ENCODE assay signal across 12 mouse cellular contexts in the genomic region with DNA sequence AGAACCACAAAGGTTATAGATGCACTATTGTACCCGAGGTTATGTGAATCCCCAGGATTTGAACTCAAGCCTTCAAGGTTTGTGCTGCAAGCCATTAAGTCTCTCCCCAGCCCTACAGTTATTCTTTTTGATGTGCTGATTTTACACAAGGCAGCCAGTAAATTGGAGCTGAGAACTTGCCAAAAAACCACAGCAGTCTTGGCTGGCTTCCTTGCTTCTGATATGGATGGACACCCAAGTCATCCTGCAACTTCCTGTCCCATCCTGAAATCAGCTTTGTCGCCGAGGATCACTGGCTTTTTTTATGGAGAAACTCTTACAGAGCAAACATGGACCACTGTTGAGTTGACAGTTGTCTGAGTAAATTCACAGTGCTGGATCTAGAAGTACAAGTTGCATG. TPM values are rescaled to one million over a fixed set of nuclear protein-coding genes. Genes with fewer than 3 reads are reported as not detected.
"Had no signal": no experiment of that assay in that cellular context is flagged by ENCODE, and none has a peak within 500 bp of the region (broad histone marks: within the 10 kb centered on the region; RNA-seq: fewer than 3 reads in every experiment).

No protein-coding gene starts in this region.

- H3K9ac ChIP-seq: kidney, embryonic 15.5 days; limb, embryonic 12.5 days; liver, embryonic 15.5 days; midbrain, embryonic 13.5 days; neural tube, embryonic 12.5 days had no signal

- H3K4me3 ChIP-seq: kidney, embryonic 15.5 days; left cerebral cortex, adult 2 months; limb, embryonic 12.5 days; liver, embryonic 15.5 days; midbrain, embryonic 13.5 days; neural tube, embryonic 12.5 days had no signal

- H3K9me3 ChIP-seq: kidney, embryonic 15.5 days; limb, embryonic 12.5 days; liver, embryonic 15.5 days; midbrain, embryonic 13.5 days; neural tube, embryonic 12.5 days had no signal

- H3K27me3 ChIP-seq: kidney, embryonic 15.5 days; limb, embryonic 12.5 days; liver, embryonic 15.5 days; midbrain, embryonic 13.5 days had no signal

- H3K4me1 ChIP-seq: liver, embryonic 15.5 days had no signal

- ATAC-seq: inflammation-experienced regulatory T-cells, adult 6 months; intestine, postnatal 0 days; midbrain, embryonic 13.5 days had no signal

- H3K27ac ChIP-seq: kidney, embryonic 15.5 days; left cerebral cortex, adult 2 months; limb, embryonic 12.5 days; liver, embryonic 15.5 days; neural tube, embryonic 12.5 days; stomach, postnatal 0 days had no signal

- H3K36me3 ChIP-seq: kidney, embryonic 15.5 days; limb, embryonic 12.5 days; liver, embryonic 15.5 days; midbrain, embryonic 13.5 days; neural tube, embryonic 12.5 days had no signal

- DNase-seq: liver; lung, adult 2 months; lung, postnatal 14 days had no signal

- H3K4me2 ChIP-seq: kidney, embryonic 15.5 days; limb, embryonic 12.5 days; liver, embryonic 15.5 days; midbrain, embryonic 13.5 days; neural tube, embryonic 12.5 days had no signal

RNA-seq across cellular contexts. Expression of gene Crybb2, which starts 39.8 kb away (rescaled TPM):
- polyA plus RNA-seq: inflammation-experienced regulatory T-cells, adult 6 months; intestine, postnatal 0 days; kidney, embryonic 15.5 days; limb, embryonic 12.5 days; liver, embryonic 15.5 days; lung, adult 2 months; midbrain, embryonic 13.5 days; neural tube, embryonic 12.5 days; stomach, postnatal 0 days had no signal

RNA-seq across cellular contexts. Expression of gene Crybb3, which starts 51.3 kb away (rescaled TPM):
- polyA plus RNA-seq: liver, embryonic 15.5 days had no signal
